Mouse (Mus musculus): ENCODE measurements around the gene Ush2a. TPM values are rescaled to one million over a fixed set of nuclear protein-coding genes. Genes with fewer than 3 reads are reported as not detected.

Ush2a gene
- total RNA-seq, 2 experiments from 2014 or later: 0.03 to 0.09 TPM

- DNase-seq: no peak
Observed at GRCm38 (mm10) chr1:188772516-188773229, 510.9 kb downstream of the Ush2a start.

DNA sequence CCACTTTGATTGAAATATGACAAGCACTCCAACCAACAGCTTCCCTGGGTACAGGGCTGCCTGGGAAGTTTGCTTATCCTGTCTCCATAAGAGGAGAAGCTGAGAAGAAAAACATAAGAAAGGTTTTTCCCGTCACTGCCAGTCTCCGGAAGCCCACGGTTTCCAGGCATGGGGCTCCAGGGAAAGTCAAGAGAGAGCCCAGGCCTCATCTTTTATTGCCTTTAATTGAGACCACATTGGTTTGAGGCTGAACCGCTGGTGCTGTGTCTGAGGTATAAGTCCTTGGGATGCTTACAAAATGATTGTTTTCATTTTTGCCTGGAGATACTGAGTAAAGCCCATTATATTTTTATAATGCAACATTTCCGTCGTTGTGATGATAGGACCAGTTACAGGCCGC lies 511.8 kb downstream of the Ush2a start:
- DNase-seq: no peak

- no peak for DNase-seq
Observed at GRCm38 (mm10) chr1:188777556-188778161, 515.8 kb downstream of the Ush2a start.

GRCm38 (mm10) chr1:188785056-188785455 lies 523.2 kb downstream of the Ush2a start:
- no peak for DNase-seq

GRCm38 (mm10) chr1:188805069-188805468 lies 543.2 kb downstream of the Ush2a start:
- DNase-seq: no peak

GRCm38 (mm10) chr1:188805852-188806251 lies 544.0 kb downstream of the Ush2a start:
- no peak for DNase-seq

GRCm38 (mm10) chr1:188810631-188811030 lies 548.8 kb downstream of the Ush2a start:
- DNase-seq: no peak

GRCm38 (mm10) chr1:188815072-188815471 lies 553.2 kb downstream of the Ush2a start:
- no peak for DNase-seq

DNA sequence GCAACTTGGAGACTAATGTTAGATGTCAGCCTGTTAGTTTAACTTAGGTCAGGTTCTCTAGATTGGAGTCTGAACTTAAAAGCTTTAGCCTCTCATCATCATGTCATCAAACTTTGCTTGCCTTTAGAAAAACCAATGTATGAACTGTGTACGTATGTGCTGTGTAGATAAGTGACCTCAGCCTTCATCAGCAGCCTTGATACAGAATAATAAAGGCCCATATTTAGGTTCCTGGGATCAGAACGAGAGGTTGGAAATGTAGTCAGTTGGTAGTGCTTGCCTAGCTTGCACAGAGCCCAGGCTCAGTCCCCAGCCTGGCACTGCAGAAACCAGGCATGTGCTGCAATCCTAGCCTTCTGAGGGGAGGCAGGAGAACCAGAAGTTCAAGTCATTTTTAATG lies 562.4 kb downstream of the Ush2a start:
- no peak for DNase-seq

- no peak for DNase-seq
Observed at GRCm38 (mm10) chr1:188824878-188825532, 563.2 kb downstream of the Ush2a start.

GRCm38 (mm10) chr1:188830527-188831407 lies 568.9 kb downstream of the Ush2a start:
- DNase-seq: no peak

- DNase-seq: no peak
Observed at GRCm38 (mm10) chr1:188833906-188834305, 572.1 kb downstream of the Ush2a start.

- DNase-seq: no peak
Observed at GRCm38 (mm10) chr1:188834770-188835169, 572.9 kb downstream of the Ush2a start.

- no peak for DNase-seq
Observed at GRCm38 (mm10) chr1:188837613-188838295, 575.9 kb downstream of the Ush2a start.

DNA sequence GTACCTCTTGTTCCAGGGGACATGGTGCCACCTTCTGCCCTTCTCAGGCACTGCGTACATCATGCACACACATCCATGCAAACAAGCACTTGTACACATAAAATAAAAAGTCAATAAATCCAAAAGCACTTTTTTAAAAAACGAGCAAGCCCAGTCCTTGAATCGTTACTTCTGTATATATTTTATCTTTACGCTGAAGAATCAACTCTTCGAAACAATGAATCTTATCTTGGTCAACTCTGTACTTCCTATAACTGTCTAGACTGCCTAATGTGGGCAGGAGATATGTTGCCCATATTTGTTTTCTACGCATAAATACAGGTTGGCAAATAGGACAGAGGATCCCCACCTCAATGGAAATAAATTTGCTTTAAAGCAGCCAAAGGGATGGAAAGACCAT lies 585.4 kb downstream of the Ush2a start:
- DNase-seq: no peak

DNA sequence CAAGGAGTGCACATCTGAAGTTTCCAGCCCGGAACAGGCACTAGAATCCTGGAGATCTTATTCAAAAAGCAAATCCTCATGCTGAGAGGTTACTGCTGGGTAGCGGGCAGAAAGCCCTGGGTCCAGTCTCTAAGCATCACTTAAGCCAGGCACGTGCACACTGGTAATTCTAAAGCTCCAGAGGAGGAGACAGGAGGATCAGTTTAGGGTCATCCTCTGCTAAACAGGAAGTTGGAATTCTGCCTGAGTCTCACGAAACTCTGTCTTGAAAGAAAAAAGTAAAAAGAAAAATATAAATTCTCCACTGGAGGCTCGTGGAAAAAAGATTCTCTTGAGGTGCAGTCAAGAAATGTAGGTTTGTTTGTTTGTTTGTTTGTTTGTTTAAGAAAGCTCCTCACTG lies 591.0 kb downstream of the Ush2a start:
- no peak for DNase-seq

- DNase-seq: no peak
Observed at GRCm38 (mm10) chr1:188854240-188854639, 592.4 kb downstream of the Ush2a start.

DNA sequence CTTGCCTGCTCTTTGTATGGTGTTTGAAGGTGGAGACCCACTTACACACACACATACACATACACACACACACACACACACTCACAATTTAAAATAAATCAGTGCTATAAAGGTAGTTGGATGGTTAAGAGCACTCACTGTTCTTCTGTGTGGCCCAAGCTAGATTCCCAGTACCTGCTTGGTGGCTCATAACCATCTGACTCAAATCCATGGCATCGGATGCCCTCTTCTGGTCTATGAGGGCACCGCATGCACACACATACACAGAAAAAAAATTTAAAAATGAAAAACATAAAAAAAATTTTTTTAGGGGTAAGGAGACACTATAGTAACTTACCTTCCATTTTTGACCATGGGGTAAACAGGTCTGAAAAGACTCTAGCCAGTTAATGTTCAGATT lies 593.2 kb downstream of the Ush2a start:
- no peak for DNase-seq

- DNase-seq: no peak
Observed at GRCm38 (mm10) chr1:188859718-188860117, 597.9 kb downstream of the Ush2a start.

DNA sequence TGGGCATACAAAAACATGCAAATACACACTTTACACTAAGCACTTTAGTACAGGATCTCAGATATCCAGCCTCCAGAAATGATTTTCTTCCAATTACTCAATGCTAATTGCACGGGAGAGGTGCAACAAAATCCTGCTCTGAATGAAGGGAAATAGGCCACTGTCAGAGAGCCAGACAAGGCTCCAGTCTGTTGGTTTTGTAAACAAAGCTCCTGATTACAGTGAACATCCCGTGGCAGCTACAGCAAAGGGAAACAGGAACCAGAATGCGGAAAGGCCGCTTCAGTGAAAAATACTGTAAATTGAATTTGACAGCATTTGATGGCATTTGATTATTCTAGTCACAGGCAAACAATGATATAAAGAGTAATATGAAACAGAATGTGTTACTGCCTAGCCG lies 604.1 kb downstream of the Ush2a start:
- DNase-seq: no peak

DNA sequence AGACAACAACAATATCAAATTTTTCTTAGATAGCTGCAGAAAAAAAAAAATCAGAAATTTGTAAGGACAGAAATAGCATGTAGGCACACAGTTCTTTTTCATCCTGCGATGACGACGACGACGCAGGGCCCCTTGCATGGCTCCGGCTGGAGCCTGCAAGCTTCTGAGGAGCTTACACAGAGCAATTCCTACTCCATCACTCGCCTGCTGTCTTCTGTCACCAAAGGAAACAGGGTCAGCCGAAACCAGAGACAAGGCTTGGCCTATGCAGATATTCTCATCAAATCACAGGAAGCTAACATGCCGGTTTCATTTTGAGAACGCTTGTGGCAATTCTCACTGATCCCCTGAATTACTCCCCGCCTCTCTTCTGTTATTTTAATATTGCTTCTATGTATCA lies 604.7 kb downstream of the Ush2a start:
- DNase-seq: no peak

- DNase-seq: peak; percentile 3
Observed at GRCm38 (mm10) chr1:188878531-188879055, 616.8 kb downstream of the Ush2a start.
